Mouse (Mus musculus) lung, postnatal 36 days (tissue): ENCODE data around the gene Gm15127.
"Not testable (repeated sequence)": the region's sequence is repeated elsewhere in the genome, so short reads cannot be mapped to it uniquely, and the experiment has no call there.

Source experiments
- DNase-seq: peaks from one replicate; pipeline ENCODE4 v3.0.0; 2022; ENCODE audit warnings: mixed read lengths

Gm15127 gene

GRCm38 (mm10) chrX:148663298-148663697, at the start of gene Gm15127:
Gene Gm15127, plus strand, starts transcription at chrX:148663598.
- not testable (repeated sequence) for DNase-seq

GRCm38 (mm10) chrX:148615053-148615452, 48.3 kb upstream of the Gm15127 start, which contains the start of gene Gm8334:
Gene Gm8334, minus strand, starts transcription at chrX:148615153.
- not testable (repeated sequence) for DNase-seq

- not testable (repeated sequence) for DNase-seq
Measured at GRCm38 (mm10) chrX:148676290-148676689, 12.9 kb downstream of the Gm15127 start.
